Mouse (Mus musculus): ENCODE data around the gene Tab1. TPM values are rescaled to one million over a fixed set of nuclear protein-coding genes. Genes with fewer than 3 reads are reported as not detected.

Tab1 gene
- total and polyA plus RNA-seq, 3 experiments = 11.6 to 17.7 (median 12.0) TPM

DNA sequence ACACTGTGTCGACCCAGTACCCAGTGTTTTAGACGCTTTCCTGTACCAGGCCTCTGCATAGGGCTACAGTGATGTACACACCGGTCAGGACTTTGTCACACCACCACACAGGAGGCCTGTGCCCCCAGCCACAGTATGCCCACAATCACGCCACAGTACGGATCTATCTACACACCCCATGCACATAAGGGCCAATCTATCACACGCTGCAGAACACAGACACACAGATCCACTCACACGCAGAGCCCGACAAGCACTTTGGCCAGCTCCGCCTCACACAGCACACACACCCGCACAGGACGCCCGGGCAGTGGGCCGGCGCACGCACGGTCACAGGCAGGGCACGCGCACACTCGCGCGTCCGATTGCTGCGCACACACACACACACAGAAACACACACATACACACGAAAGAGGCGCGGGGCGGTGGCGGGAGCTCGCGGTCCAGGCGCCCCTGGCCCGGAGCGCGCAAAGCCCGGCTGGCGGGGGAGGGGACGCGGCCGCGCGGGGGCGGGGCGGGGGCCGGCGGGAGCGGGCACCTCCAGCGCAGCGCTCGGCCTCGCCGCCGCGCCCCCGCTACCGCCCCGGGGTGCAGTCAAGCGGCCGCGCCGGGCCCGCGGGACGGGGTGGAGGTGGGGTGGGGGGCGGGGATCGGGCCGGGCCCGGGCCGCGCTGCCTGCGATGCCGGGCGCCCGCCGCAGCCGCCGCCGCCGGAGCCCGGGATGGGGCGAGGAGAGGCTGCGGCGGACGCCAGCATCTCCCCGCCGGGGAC, 40.3 kb downstream of the Tab1 start, which contains the start of gene Mgat3:
Mgat3 (plus strand) TSS at position 721 of the 771 bp plus-strand sequence.
- TF ChIP-seq POLR2A (IDR thresholded peaks at IDR 0.05; ENCODE audit: low read depth, low read length) (no peak), JUND (conservative IDR thresholded peaks at IDR 0.05; ENCODE audit: low read depth, low read length) (no peak), GABPA (IDR thresholded peaks at IDR 0.05; ENCODE audit: insufficient replicate concordance, low read depth, low read length) (no peak)
- dilution Hi-C loops (cut with MboI; ENCODE audit: extremely low pct_ligation_motif_present, extremely low pct_unique_long_range_greater_than_20kb, low sequenced_read_pairs) (no loop called here), in situ Hi-C loops (cut with MboI; ENCODE audit: low pct_ligation_motif_present, low pct_unique_long_range_greater_than_20kb, low sequenced_read_pairs) (no loop called here)
- Histone ChIP-seq H3K9me3 (replicated peaks; ENCODE audit: low read length) (peaks cover 2% of the 10 kb centered on the region), H3K9ac (ENCODE audit: insufficient read depth, low read depth) (no peak within 1 kb of the TSS), H3K4me1 (ENCODE audit: control insufficient read depth in 1 of 2, insufficient read depth in 2 of 2) (peaks cover 4 to 9% of the 10 kb centered on the region in 2 experiments; a peak in 3 of 4 replicates), H3K36me3 (replicated peaks in 1 of 2; ENCODE audit: control insufficient read depth in 1 of 2, insufficient read depth in 1 of 2, low read length in 1 of 2) (no peaks in the 10 kb centered on the region), H3K4me2 (ENCODE audit: insufficient read depth, low read depth, poor library complexity, severe bottlenecking) (peak within 1 kb of the TSS; percentile 31), H3K27me3 (replicated peaks) (peaks cover 79% of the 10 kb centered on the region), H3K79me2 (replicated peaks; ENCODE audit: control insufficient read depth, extremely low read depth, insufficient read depth, poor library complexity, severe bottlenecking) (no peaks in the 10 kb centered on the region), H3K4me3 (replicated peaks in 1 of 3; ENCODE audit: low read depth in 2 of 3, low read length in 2 of 3, poor library complexity in 1 of 3) (no peak within 1 kb of the TSS), H3K27ac (ENCODE audit: insufficient read depth, low read depth) (no peak within 1 kb of the TSS)
- DNase-seq (ENCODE audit: extremely low read depth) = no peak

GRCm38 (mm10) chr15:80173781-80174597, 41.1 kb downstream of the Tab1 start:
- Histone ChIP-seq H3K4me3 (replicated peaks in 1 of 3; ENCODE audit: low read depth in 2 of 3, low read length in 2 of 3, poor library complexity in 1 of 3) (no peak overlapping the region), H3K79me2 (replicated peaks; ENCODE audit: control insufficient read depth, extremely low read depth, insufficient read depth, poor library complexity, severe bottlenecking) (no peaks in the 10 kb centered on the region), H3K27ac (ENCODE audit: insufficient read depth, low read depth) (no peak overlapping the region), H3K9ac (ENCODE audit: insufficient read depth, low read depth) (no peak overlapping the region), H3K27me3 (replicated peaks) (peaks cover 78% of the 10 kb centered on the region), H3K9me3 (replicated peaks; ENCODE audit: low read length) (peaks cover 2% of the 10 kb centered on the region), H3K36me3 (replicated peaks in 1 of 2; ENCODE audit: control insufficient read depth in 1 of 2, insufficient read depth in 1 of 2, low read length in 1 of 2) (no peaks in the 10 kb centered on the region), H3K4me2 (ENCODE audit: insufficient read depth, low read depth, poor library complexity, severe bottlenecking) (peak overlapping the region; percentile 31), H3K4me1 (ENCODE audit: control insufficient read depth in 1 of 2, insufficient read depth in 2 of 2) (peaks cover 4 to 9% of the 10 kb centered on the region in 2 experiments; a peak in 3 of 4 replicates)
- DNase-seq (ENCODE audit: extremely low read depth) = no peak
- dilution Hi-C loops (cut with MboI; ENCODE audit: extremely low pct_ligation_motif_present, extremely low pct_unique_long_range_greater_than_20kb, low sequenced_read_pairs) = no loop called here
- in situ Hi-C loops (cut with MboI; ENCODE audit: low pct_ligation_motif_present, low pct_unique_long_range_greater_than_20kb, low sequenced_read_pairs) = no loop called here
- TF ChIP-seq USF2 (conservative IDR thresholded peaks at IDR 0.05; ENCODE audit: low read depth, low read length) (no peak), MEF2A (IDR thresholded peaks at IDR 0.05; ENCODE audit: borderline replicate concordance, low read depth, low read length) (no peak), RAD21 (IDR thresholded peaks at IDR 0.05; ENCODE audit: low read depth, low read length) (no peak), SIN3A (IDR thresholded peaks at IDR 0.05; ENCODE audit: low read length) (no peak), GABPA (IDR thresholded peaks at IDR 0.05; ENCODE audit: insufficient replicate concordance, low read depth, low read length) (no peak), CTCF (conservative IDR thresholded peaks at IDR 0.05 in 1 of 2, IDR thresholded peaks at IDR 0.05 in 1 of 2; ENCODE audit: low read depth in 2 of 2, low read length in 2 of 2) (no peak), MAFK (IDR thresholded peaks at IDR 0.05; ENCODE audit: insufficient replicate concordance, low read length) (no peak), ZC3H11A (IDR thresholded peaks at IDR 0.05; ENCODE audit: low read depth, low read length) (no peak), POLR2AphosphoS2 (IDR thresholded peaks at IDR 0.05; ENCODE audit: low read depth, low read length) (no peak), JUND (conservative IDR thresholded peaks at IDR 0.05; ENCODE audit: low read depth, low read length) (no peak), POLR2A (IDR thresholded peaks at IDR 0.05; ENCODE audit: low read depth, low read length) (no peak), TCF12 (IDR thresholded peaks at IDR 0.05; ENCODE audit: low read depth, low read length) (no peak), ETS1 (conservative IDR thresholded peaks at IDR 0.05; ENCODE audit: low read depth, low read length) (no peak), IRF4 (IDR thresholded peaks at IDR 0.05; ENCODE audit: low read depth, low read length) (no peak), TBP (conservative IDR thresholded peaks at IDR 0.05; ENCODE audit: low read depth, low read length) (no peak), MXI1 (IDR thresholded peaks at IDR 0.05; ENCODE audit: low read depth, low read length) (no peak), HCFC1 (IDR thresholded peaks at IDR 0.05; ENCODE audit: low read depth, low read length) (no peak), ELF1 (IDR thresholded peaks at IDR 0.05; ENCODE audit: low read depth, low read length) (no peak), EP300 (IDR thresholded peaks at IDR 0.05; ENCODE audit: low read length) (no peak), NELFE (IDR thresholded peaks at IDR 0.05; ENCODE audit: low read depth, low read length) (no peak)

Data from CH12.LX (cell line).